Mouse (Mus musculus) T-helper 1 cell (primary cell): Measurements from ENCODE around the gene Pdx1.

Source experiments
- in situ Hi-C: fragments of 300-600 bp; cut with MboI, MseI; formaldehyde crosslinking; loops from one replicate; pipeline ENCODE4 v1.15.1; 2025; ENCODE audit warnings: high pct_unique_total_duplicates

The Pdx1 gene

DNA sequence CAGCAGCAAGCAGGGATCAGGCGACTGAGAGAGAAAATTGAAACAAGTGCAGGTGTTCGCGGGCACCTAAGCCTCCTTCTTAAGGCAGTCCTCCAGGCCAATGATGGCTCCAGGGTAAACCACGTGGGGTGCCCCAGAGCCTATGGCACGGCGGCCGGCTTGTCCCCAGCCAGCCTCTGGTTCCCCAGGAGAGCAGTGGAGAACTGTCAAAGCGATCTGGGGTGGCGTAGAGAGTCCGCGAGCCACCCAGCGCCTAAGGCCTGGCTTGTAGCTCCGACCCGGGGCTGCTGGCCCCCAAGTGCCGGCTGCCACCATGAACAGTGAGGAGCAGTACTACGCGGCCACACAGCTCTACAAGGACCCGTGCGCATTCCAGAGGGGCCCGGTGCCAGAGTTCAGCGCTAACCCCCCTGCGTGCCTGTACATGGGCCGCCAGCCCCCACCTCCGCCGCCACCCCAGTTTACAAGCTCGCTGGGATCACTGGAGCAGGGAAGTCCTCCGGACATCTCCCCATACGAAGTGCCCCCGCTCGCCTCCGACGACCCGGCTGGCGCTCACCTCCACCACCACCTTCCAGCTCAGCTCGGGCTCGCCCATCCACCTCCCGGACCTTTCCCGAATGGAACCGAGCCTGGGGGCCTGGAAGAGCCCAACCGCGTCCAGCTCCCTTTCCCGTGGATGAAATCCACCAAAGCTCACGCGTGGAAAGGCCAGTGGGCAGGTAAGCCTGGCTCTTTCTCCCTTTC lies at the start of gene Pdx1:
TSS of gene Pdx1 (plus strand) at position 34 of the 747 bp plus-strand sequence.
- in situ Hi-C loops: no loop called here

DNA sequence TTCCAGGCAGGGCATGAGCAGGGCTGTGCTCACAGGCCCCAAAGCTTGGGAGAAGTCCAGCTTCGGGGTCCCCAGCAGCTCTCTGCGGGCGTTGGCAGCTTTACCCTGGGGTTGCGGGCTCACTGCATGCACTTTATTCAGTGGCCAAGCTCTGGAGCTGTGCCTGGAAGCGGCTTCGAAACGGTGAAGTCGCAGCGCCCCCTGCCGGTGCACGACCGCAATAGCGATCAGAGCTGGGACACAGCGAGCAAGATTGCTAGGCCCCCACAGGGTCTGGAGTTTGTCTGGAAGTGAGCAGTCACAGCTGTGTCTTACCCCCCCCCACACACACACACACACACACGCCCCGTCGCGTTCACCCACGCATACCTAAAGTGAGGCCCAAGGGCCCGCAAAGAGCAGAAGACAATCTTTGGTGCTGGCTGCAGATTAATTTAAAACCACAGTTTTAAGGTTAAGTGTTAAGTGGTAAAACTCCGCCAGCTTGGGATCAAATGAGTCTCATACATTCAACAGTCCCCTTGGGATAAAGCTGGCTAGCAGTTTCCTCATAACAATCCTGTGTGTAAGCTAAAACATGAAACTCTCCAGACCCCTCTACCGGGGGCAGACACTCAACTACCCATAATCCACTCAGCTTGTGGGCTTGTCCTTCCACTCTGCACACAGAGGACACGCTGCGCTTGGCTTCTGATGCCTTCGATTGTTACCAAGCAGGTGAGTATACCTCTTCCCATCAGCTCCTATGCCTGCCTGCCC lies 42.2 kb upstream of the Pdx1 start:
- in situ Hi-C loops: loop anchor here (5.0 to 10.0 kb wide), 3 partner anchors 283 to 540 kb away; partner anchors contain the start of gene Gtf3a

DNA sequence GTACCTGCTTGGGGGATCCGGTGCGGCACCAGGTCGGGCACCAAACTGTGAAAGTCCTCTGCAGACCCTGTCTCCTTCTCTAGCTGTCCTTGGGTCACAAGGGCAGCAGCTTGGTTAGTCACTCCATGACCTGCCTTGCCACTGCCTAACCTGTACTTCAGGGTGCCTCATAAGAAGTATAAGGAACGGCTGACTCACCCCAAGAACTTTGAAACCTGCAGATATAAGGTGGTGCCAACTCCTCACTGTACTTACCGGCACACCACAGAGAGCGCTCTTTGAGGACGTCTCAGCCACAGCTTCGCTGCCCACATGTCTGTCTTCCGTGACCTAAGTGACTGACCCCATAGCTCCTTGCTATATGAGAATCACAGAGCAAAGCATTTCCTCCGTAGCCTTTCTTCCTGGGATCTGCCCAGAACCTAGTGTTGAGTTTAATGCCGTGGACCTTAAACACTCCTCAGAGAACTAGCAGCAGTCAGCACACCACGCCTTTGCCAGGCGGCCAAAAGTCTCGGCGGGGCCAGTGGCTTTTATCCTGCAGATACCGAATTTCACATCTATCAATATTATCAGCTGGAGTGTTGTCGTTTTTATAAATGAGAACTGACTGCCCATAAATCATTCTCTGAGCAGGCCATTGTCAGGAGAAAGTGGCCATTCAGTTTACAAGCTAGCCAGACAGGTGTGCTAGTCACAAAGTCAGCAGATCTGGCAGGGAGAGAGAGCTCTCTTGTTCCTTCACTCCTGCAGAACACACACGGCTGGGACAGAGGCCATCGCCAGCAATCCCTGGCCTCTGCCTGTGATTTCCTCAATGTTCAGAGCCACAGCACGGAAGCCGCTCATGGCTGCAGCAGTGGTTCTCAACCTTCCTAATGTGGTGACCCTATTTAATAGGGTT lies 34.1 kb upstream of the Pdx1 start:
- in situ Hi-C loops: no loop called here

DNA sequence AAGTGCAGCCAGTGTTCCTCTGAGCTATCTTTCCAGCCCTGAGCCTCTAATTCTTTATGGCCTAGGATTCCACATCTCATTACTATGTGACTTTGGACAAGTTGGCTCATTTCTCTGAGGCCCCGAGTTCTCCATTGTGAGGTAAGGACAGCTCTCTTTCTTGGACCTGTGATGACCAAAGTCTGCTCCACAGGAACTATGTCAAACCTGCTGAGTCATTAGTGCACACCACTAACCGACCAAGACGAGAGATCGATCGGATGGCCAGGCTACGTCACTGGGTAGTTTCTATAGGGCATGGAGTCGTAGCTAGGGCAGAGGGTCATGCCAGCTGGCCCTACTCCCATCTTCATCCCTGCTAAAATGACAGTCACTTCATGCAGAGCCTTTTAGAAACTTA lies 25.9 kb upstream of the Pdx1 start:
- in situ Hi-C loops: loop anchor here (10.0 kb wide), 1 partner anchor 341 kb away; no protein-coding TSS in a partner anchor

DNA sequence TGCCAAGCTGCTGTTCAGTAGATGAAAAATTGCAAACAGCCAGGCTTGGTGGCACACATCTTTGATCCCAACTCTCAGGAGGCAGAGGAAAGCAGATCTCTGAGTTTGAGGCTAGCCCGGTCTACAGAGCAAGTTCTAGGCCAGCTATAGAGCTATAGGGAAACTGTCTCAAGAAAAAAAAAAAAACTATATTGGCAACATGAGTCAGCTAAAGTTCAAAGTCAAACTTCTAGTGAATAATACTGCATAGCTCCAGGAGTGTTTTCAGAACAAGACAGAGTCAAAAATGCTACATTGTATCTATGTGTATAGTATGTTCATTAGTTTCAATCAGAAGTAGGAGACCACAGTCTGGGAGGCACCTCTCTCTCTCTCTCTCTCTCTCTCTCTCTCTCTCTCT lies 9.6 kb upstream of the Pdx1 start:
- in situ Hi-C loops: no loop called here

DNA sequence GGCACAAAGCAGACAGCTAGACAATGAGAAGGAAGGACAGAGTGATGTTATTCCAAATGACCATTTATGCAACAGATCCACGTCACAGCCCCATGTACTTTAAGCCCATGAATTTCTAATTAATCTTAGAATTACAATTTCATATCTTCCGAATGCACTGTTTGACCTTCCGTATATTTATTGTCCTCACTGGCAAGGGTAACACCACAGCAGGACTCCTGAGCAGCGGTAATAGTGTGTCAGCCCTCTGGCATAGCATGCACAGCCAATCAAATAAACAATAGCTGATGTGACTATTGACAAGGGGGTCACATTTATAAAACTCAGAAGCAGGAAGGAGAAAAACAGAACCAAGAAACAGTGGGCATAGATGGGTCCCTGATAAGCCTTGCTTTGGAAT lies 9.0 kb upstream of the Pdx1 start:
- in situ Hi-C loops: no loop called here

DNA sequence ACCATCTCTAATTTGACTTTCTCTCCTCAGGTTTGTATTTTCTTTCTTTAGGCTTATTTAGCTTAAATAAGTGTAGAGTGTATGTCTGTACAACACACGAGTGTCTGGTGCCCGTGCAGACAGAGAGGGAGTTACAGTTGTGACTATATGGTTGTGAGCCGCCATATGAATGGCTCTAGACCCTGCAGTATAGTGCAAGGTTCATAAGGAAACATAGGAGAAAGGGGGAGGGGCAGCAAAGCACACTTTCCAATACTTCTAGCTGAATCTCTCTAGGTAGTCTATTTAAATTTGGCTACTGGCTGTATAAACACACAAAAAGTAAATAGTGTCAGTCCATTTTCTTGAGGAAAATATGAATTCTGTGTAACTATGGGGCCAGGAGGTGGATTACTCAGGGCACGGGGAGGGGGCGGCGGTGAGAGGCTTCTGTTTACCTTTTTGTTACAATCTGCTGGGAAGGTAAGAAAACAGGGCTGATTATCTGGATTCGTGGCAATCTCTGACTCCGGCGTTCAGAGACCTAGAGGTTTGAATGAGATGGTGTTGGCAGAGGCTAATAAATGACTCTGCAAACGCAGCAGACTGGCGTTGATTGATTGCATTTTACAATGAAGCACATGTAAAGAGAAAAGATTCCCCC lies 7.7 kb upstream of the Pdx1 start:
- in situ Hi-C loops: no loop called here

DNA sequence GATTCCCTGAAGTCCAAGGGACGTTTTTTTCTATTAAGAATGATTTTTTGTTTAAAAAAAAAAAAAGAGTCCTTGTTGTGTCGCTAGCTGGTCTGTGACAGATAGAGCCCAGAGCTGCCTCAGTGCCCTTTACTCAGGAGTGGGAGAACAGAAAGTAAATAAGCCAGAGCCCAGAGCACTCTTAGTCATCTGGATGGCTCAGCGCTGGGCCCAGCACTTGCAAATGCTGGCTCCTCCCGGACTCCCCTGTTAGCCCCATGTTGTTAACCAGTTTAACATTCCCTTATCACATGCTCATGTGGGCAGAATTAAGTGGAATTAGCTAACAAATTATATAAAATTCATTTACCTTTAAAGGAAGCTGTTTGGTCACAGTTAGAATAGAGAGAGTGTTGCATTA lies 5.8 kb upstream of the Pdx1 start:
- in situ Hi-C loops: no loop called here

DNA sequence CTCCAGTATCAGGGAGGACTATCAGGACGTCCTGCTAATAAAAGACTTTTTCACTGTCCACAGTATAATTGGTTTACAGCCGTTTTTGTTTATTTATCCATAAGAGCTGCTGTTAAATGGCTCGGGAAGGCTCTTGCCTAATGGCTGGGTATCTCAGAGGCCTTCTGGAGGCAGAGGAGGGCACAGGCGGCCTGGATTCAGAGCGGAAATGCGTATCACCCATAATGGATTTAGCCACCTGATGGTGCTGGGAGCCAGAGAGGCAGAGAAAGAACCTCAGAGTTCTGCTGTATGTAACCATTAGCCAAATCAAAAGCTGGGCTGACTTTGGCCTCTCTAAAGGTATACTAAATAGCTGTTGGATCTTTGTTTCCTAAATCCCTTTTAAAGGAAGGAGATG lies 2.3 kb upstream of the Pdx1 start:
- in situ Hi-C loops: no loop called here

DNA sequence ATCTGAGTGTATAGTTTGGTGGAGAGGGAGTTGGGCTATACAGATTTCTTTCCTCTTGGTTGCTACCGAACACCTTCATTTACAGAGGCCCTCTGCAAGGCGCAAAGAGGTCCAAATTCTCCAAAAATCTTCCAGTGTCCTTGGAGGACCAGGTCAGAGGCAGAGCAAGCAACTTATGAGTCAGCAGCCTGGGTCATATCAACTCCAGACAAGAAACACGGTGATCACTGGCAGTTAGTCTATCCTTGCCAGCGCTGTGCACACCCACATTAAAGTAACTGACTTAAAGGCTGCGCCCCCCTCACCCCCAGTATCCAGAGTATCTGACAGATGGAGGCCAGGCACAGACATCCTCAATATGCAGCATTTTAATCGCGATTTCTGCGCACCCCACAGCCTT lies 1.0 kb upstream of the Pdx1 start:
- in situ Hi-C loops: no loop called here

DNA sequence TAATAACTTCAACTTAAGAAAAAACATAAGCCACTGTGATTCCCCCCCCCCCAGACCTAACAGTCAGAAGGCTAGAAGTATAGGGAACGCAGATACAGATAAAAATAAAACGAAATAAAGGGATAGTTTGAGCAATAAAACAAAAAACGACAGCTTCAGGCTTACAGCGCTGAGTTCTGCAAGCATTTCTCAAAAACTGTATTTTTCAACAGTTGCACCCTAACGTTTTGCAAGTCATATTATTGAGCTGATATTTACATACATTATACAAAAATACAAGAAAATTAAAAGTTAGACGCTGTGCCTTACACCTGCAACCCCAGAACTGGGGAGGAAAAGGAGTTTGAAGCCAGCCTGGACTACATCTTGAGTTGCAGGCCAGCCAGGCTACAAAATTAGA lies 388 bp upstream of the Pdx1 start:
- in situ Hi-C loops: no loop called here

DNA sequence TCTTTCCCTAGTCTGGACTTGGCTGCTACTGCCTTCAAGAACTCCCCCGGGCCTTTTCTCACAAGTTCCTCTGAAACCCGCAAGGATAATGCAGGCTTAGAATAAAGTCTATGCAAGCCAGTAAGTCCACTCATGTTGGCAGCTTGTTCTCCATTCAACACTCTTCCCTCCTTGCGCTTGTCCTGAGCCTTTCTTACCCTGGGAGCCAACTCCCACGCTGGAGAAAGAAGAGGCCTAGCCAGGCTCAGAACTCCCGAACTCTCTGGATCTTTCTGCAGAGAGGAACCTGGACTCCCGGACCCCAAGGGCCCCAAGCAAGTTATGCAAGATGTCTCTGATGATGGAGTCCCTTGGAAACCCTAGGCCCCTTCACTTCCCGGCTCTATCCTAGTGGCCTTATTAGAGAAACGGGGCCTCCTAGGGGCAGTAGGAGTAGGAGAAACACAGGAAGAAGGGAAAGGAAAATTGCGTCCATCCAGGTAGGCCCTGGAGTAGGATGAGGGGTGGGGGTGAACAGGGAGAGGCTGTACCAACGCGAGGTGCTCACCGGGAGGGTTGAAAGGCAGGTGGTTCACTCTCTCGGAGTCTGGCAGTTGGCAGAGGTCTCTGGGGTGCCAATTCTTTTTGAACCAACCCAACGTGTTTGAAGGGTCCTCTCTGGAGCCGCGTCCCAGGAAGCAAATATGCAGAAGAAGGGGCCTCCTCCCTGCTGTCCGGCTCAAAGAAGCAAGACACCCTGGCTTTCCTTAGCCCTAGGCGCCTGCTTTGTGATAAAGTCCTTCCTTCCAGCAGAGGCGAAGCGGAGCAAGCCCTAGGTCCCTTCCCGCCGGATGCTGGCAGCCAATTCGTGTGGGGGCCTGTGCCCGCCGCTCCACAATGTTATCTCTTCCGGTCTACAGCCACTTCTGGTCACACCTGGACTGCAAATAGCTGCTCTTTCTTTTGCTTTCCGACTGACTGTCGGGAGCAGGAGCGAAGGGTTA lies 1.2 kb downstream of the Pdx1 start:
- in situ Hi-C loops: no loop called here

DNA sequence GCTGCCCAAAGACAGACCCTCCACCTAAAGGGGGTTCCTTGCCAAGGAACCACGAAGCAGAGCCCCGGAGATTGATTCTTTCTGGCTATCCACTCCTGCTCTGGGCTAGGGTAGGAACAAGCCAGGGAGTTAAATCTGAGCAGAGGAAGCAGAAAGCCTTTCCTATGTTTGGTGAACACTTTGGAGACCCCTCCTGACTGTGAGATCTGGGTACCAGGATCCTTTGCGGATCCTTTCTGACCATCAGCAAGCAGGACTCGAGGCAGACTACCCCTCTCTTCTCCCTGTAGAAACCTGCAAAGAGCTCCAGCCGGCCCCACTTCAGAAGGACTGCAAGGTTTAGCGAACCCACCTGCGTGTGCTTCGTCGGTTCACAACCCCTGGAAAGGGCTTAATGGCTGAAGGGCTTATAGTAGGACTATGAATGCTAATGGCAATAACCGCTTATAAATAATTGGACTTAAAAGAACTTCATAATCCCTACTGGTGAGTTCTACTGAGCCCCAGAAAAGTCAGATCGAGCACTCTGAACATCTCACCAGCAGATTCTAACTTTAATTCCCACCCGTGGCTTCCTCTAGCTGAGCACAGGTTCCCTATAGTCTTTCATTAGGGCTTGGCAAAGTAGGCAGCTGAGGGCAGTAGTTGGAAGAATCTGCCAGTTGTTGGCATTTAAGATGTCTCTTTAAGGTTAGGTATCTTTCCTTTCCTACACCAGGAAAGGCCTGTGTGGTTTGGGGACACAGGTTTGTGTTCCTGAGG lies 2.5 kb downstream of the Pdx1 start:
- in situ Hi-C loops: no loop called here

DNA sequence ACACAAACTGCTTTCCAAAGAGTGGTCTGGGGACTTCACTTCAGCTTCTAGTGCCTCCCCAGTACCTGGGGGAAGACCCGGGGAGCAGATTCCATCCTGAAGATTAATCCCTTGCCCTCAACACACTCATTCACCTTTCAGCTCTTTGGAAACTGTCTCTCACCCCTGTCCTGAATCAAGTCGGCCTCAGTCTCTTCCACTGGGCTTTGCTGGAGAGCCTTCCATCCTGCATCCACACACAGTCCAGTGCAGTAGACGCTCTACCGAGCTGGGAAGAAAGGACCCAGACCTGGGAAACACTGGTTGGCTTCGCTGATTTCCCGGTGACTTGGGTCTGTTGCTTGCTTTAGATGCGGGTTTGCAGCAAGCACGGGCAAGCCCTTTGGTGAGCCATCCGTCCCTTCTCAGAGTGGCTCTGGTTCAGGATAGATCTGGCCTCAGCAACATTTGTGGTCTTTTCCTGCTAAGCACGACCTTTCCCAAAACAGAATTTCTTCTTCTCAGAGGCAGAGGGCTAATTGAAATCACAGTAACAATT lies 3.1 kb downstream of the Pdx1 start:
- in situ Hi-C loops: no loop called here

DNA sequence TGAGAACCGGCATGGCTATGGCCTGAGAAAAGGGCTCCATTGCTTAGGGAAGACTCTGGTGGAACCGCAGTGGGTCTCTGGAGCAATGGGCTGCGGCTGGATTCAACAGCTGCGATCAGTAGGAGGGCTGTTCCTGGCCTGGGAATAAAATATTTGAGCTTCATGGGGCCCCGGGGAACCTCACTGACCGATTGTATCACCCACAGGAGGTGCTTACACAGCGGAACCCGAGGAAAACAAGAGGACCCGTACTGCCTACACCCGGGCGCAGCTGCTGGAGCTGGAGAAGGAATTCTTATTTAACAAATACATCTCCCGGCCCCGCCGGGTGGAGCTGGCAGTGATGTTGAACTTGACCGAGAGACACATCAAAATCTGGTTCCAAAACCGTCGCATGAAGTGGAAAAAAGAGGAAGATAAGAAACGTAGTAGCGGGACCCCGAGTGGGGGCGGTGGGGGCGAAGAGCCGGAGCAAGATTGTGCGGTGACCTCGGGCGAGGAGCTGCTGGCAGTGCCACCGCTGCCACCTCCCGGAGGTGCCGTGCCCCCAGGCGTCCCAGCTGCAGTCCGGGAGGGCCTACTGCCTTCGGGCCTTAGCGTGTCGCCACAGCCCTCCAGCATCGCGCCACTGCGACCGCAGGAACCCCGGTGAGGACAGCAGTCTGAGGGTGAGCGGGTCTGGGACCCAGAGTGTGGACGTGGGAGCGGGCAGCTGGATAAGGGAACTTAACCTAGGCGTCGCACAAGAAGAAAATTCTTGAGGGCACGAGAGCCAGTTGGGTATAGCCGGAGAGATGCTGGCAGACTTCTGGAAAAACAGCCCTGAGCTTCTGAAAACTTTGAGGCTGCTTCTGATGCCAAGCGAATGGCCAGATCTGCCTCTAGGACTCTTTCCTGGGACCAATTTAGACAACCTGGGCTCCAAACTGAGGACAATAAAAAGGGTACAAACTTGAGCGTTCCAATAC lies 4.7 kb downstream of the Pdx1 start:
- in situ Hi-C loops: no loop called here

DNA sequence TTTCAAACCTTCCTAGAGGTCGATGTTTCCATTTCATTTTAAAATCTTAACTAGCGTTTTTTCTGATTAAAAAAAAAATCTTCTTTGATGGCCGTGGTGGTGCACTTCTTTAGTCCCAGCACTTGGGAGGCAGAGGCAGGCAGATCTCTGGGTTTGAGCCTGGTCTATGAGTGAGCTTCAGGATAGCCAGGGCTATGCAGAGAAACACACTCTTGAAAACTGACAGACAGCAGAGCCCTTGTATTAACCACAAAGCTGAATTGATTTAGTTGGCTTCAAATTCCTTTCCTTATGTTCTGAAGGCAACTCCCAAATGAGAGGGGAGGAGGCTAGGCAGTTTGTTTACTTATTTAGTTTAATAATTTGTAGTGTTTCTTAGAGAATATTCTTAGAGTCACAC lies 6.0 kb downstream of the Pdx1 start:
- in situ Hi-C loops: no loop called here

DNA sequence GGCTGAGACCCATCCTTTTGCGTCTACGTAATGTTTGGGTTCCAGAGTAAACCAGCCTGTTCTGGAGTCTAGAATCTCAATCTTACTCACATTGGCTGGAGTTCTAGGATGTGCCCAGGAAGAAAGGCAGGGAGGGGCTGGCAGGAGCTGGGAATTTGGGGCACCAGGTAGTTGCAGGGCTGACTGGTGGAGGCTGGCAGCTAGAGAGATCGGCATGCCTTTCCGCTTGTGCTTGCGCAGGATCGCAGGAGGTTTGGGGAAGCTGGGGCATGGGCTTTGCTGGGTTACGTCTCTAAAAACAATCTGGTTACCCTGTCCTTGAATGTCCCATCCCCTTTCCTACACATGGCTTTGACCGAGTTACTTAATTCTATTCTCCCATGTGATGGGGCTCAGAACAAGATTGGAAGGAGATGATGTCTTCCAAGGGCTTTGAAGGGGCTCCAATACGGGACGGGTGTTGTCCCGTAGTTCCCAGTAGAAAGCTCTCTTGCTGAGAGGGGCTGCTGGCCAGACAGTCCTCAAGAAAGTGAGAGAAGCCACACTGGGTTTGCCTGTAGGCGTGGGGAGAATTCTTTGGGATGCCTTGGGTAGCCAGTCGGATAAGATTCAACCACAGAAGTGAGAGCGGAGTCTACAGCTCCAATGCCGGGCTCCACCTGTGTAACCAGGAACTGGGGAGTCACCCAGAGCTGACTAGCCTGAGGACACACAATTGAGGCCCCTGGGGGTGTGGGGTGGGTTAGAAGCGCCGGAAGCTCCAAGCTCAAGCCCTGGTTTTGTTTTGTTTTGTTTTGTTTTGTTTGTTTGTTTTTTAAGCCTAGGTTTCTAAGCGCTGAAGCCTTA lies 7.2 kb downstream of the Pdx1 start:
- in situ Hi-C loops: no loop called here
